Mouse (Mus musculus): ENCODE data around the gene Rcn2. TPM values are rescaled to one million over a fixed set of nuclear protein-coding genes. Genes with fewer than 3 reads are reported as not detected.
"Not testable (repeated sequence)": the region's sequence is repeated elsewhere in the genome, so short reads cannot be mapped to it uniquely, and the experiment has no call there.

Rcn2 gene
- polyA plus RNA-seq (2014; fragmentation: Nextera tagmentation; extraction: Ambion mirVana): 341 and 355 TPM in 2 replicates

GRCm38 (mm10) chr9:56041372-56042180 lies at the start of gene Rcn2:
TSS of gene Rcn2 (plus strand) at chr9:56041845.
- peak within 1 kb of the TSS; percentile 98 for H3K9ac ChIP-seq (ENCODE audit: low read length)
- peaks cover 9% of the 10 kb centered on the region; the same call in 1 of the 2 replicates for H3K4me1 ChIP-seq (ENCODE audit: control insufficient read depth, insufficient read depth, low read length)
- H3K27me3 ChIP-seq (ENCODE audit: control insufficient read depth, insufficient read depth, low read length): no peaks in the 10 kb centered on the region
- peak within 1 kb of the TSS; percentile 81 for H3K4me3 ChIP-seq (ENCODE audit: low read depth, low read length)
- H3K9me3 ChIP-seq (ENCODE audit: control insufficient read depth, low read length): no peaks in the 10 kb centered on the region
- H3K27ac ChIP-seq (ENCODE audit: low read depth, low read length): peak within 1 kb of the TSS; percentile 96
- DNase-seq (ENCODE audit: low spot score): peak; percentile 96
- peak within 1 kb of the TSS; percentile 72 for H3K4me2 ChIP-seq (ENCODE audit: low read depth)
- ATAC-seq (ENCODE audit: insufficient read depth, low FRiP score, low TSS enrichment): peak; percentile 100
- peaks cover 4% of the 10 kb centered on the region; the same call in 1 of the 2 replicates for H3K36me3 ChIP-seq (ENCODE audit: control insufficient read depth, insufficient read depth, low read length)
- under 1% methylated on average over 41 of the region's 49 CpGs for WGBS

DNA sequence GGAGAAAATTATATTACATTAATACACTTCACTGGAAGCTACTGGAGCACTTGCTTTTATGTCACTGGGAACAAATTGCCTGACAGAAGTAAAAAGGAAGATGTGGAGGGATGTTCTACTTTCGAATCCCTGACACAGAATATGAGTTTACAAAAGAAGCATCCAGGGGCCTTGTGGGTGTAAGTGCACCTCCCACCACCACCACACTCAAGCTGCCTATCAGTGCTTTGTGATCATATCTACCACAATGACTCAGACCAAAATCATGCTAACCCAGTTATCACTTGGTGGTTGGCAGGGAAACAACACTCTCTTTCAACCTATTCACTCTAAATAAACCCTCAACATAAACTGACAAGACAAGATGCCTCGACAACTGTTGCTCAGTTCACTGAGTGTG lies 37.0 kb upstream of the Rcn2 start:
- not testable (repeated sequence) for H3K27me3 ChIP-seq (ENCODE audit: control insufficient read depth, insufficient read depth, low read length); H3K4me3 ChIP-seq (ENCODE audit: low read depth, low read length); H3K9me3 ChIP-seq (ENCODE audit: control insufficient read depth, low read length); H3K9ac ChIP-seq (ENCODE audit: low read length); H3K36me3 ChIP-seq (ENCODE audit: control insufficient read depth, insufficient read depth, low read length); H3K4me1 ChIP-seq (ENCODE audit: control insufficient read depth, insufficient read depth, low read length); DNase-seq (ENCODE audit: low spot score); H3K4me2 ChIP-seq (ENCODE audit: low read depth); ATAC-seq (ENCODE audit: insufficient read depth, low FRiP score, low TSS enrichment); H3K27ac ChIP-seq (ENCODE audit: low read depth, low read length)
- no CpG with 5 or more reads among the region's 2 CpGs for WGBS

DNA sequence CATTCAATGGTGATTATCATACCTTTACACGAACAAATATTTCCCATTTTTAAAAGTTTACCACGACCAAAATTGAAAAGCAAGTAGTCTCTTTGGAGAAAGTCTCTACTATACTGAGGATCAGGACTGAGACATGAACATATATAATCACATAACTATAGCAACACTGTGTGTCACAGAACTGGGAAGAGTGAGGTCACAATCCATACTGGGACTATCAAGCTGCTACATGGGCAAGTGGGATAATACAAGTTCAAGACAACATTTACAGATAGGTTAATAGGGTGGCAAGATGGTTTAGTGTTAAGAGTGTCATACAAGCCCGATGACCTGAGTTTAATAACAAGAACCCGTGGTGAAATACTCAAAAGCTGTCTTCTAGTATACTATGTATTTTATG lies 31.2 kb upstream of the Rcn2 start, which contains the start of gene 4930563M21Rik:
TSS of gene 4930563M21Rik (minus strand) at position 101 of the 400 bp plus-strand sequence.
- no peaks in the 10 kb centered on the region for H3K36me3 ChIP-seq (ENCODE audit: control insufficient read depth, insufficient read depth, low read length)
- no peak for ATAC-seq (ENCODE audit: insufficient read depth, low FRiP score, low TSS enrichment)
- H3K9ac ChIP-seq (ENCODE audit: low read length): no peak within 1 kb of the TSS
- no peaks in the 10 kb centered on the region for H3K27me3 ChIP-seq (ENCODE audit: control insufficient read depth, insufficient read depth, low read length)
- 78% methylated on average over 4 of the region's 4 CpGs for WGBS
- H3K4me1 ChIP-seq (ENCODE audit: control insufficient read depth, insufficient read depth, low read length): no peaks in the 10 kb centered on the region
- no peak within 1 kb of the TSS for H3K27ac ChIP-seq (ENCODE audit: low read depth, low read length)
- no peaks in the 10 kb centered on the region for H3K9me3 ChIP-seq (ENCODE audit: control insufficient read depth, low read length)
- no peak within 1 kb of the TSS for H3K4me3 ChIP-seq (ENCODE audit: low read depth, low read length)
- no peak for DNase-seq (ENCODE audit: low spot score)
- H3K4me2 ChIP-seq (ENCODE audit: low read depth): no peak within 1 kb of the TSS

- Histone ChIP-seq H3K4me3 (ENCODE audit: low read depth, low read length) (no peak overlapping the region), H3K4me1 (ENCODE audit: control insufficient read depth, insufficient read depth, low read length) (no peaks in the 10 kb centered on the region), H3K9ac (ENCODE audit: low read length) (no peak overlapping the region), H3K27me3 (ENCODE audit: control insufficient read depth, insufficient read depth, low read length) (no peaks in the 10 kb centered on the region), H3K27ac (ENCODE audit: low read depth, low read length) (no peak overlapping the region), H3K9me3 (ENCODE audit: control insufficient read depth, low read length) (no peaks in the 10 kb centered on the region), H3K36me3 (ENCODE audit: control insufficient read depth, insufficient read depth, low read length) (no peaks in the 10 kb centered on the region), H3K4me2 (ENCODE audit: low read depth) (no peak overlapping the region)
- DNase-seq (ENCODE audit: low spot score) (no peak), ATAC-seq (ENCODE audit: insufficient read depth, low FRiP score, low TSS enrichment) (no peak)
- 55% methylated on average over 2 of the region's 2 CpGs for WGBS
These were observed 16.9 kb upstream of the Rcn2 start for GRCm38 (mm10) chr9:56024772-56025171.

DNA sequence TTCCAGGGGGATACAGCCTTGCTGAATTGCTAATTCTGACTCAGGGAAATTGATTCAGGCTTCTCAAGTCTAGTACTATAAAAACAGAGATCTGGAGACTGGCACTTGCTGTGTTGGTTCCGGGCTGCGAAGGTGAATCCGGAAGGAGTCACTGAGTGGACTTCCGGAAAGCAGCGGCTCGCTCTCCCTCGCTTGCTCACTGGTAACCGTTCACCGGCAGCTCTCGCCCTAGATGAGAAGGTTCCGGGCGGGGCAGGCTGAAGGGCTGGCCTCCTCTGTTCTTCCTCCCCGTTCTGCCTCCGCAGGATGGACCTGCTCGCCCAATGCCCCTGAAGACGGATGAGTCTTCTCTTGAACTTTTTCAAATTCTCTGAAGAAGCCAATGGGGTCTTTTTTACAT lies 14.4 kb upstream of the Rcn2 start:
- H3K36me3 ChIP-seq (ENCODE audit: control insufficient read depth, insufficient read depth, low read length): no peaks in the 10 kb centered on the region
- WGBS: 87% methylated on average over 16 of the region's 16 CpGs
- no peaks in the 10 kb centered on the region for H3K4me1 ChIP-seq (ENCODE audit: control insufficient read depth, insufficient read depth, low read length)
- ATAC-seq (ENCODE audit: insufficient read depth, low FRiP score, low TSS enrichment) (no peak), DNase-seq (ENCODE audit: low spot score) (no peak)
- no peak overlapping the region for H3K4me3 ChIP-seq (ENCODE audit: low read depth, low read length)
- H3K27ac ChIP-seq (ENCODE audit: low read depth, low read length): no peak overlapping the region
- H3K9me3 ChIP-seq (ENCODE audit: control insufficient read depth, low read length): no peaks in the 10 kb centered on the region
- no peak overlapping the region for H3K9ac ChIP-seq (ENCODE audit: low read length)
- H3K4me2 ChIP-seq (ENCODE audit: low read depth): no peak overlapping the region
- no peaks in the 10 kb centered on the region for H3K27me3 ChIP-seq (ENCODE audit: control insufficient read depth, insufficient read depth, low read length)

DNA sequence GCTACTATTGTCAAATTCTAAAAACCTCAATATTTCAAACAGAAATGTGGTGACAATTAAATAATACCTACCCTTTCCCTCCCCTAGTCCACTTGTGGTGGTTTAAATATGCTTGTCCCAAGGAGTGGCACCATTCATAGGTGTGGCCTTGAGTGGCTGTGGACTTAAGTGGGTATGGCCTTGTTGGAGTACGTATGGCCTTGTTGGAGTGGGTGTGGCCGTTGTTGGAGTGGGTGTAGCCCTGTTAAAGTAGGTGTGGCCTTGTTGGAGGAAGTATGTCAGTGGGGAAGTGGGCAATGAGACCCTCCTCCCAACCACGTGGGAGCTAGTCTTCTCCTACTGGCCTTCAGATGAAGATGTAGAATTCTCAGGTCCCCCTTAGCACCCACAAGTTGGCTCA lies 9.4 kb upstream of the Rcn2 start:
- 76% methylated on average over 3 of the region's 3 CpGs for WGBS
- H3K27ac ChIP-seq (ENCODE audit: low read depth, low read length): no peak overlapping the region
- H3K36me3 ChIP-seq (ENCODE audit: control insufficient read depth, insufficient read depth, low read length): no peaks in the 10 kb centered on the region
- ATAC-seq (ENCODE audit: insufficient read depth, low FRiP score, low TSS enrichment): no peak
- no peak for DNase-seq (ENCODE audit: low spot score)
- H3K9me3 ChIP-seq (ENCODE audit: control insufficient read depth, low read length): no peaks in the 10 kb centered on the region
- H3K27me3 ChIP-seq (ENCODE audit: control insufficient read depth, insufficient read depth, low read length): no peaks in the 10 kb centered on the region
- H3K9ac ChIP-seq (ENCODE audit: low read length): no peak overlapping the region
- no peaks in the 10 kb centered on the region for H3K4me1 ChIP-seq (ENCODE audit: control insufficient read depth, insufficient read depth, low read length)
- H3K4me3 ChIP-seq (ENCODE audit: low read depth, low read length): no peak overlapping the region
- no peak overlapping the region for H3K4me2 ChIP-seq (ENCODE audit: low read depth)

DNA sequence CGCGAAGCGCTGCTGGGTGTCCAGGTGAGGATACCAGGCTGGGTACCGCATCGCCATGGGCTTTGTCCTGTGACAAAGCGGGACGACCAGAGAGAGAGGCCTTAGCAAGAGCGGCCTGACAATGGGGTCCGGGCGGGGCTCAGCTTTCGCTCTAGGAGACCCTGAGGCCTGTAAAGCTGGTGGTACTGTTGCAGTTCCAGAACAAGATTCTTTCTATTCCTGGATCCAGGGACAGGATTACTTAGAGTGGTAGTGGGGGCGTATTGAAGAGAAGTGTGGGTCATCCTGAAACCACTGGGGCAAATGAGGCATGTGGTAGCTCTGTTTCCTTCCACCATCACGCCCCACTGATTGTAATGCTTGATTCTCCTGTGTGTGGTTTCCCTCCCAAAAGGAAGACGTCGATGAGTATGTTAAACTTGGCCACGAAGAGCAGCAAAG lies 556 bp downstream of the Rcn2 start:
- Histone ChIP-seq H3K4me2 (ENCODE audit: low read depth) (peak overlapping the region; percentile 72), H3K9me3 (ENCODE audit: control insufficient read depth, low read length) (no peaks in the 10 kb centered on the region), H3K27ac (ENCODE audit: low read depth, low read length) (peak overlapping the region; percentile 96), H3K4me1 (ENCODE audit: control insufficient read depth, insufficient read depth, low read length) (peaks cover 9% of the 10 kb centered on the region; the same call in 1 of the 2 replicates), H3K27me3 (ENCODE audit: control insufficient read depth, insufficient read depth, low read length) (no peaks in the 10 kb centered on the region), H3K36me3 (ENCODE audit: control insufficient read depth, insufficient read depth, low read length) (peaks cover 4% of the 10 kb centered on the region; the same call in 1 of the 2 replicates), H3K4me3 (ENCODE audit: low read depth, low read length) (peak overlapping the region; percentile 81), H3K9ac (ENCODE audit: low read length) (peak overlapping the region; percentile 98)
- peak; percentile 13; the same call in 1 of the 2 replicates for ATAC-seq (ENCODE audit: insufficient read depth, low FRiP score, low TSS enrichment)
- no peak for DNase-seq (ENCODE audit: low spot score)
- under 1% methylated on average over 16 of the region's 16 CpGs for WGBS

- Histone ChIP-seq H3K27ac (ENCODE audit: low read depth, low read length) (no peak overlapping the region), H3K27me3 (ENCODE audit: control insufficient read depth, insufficient read depth, low read length) (no peaks in the 10 kb centered on the region), H3K9ac (ENCODE audit: low read length) (no peak overlapping the region), H3K4me1 (ENCODE audit: control insufficient read depth, insufficient read depth, low read length) (no peaks in the 10 kb centered on the region), H3K4me3 (ENCODE audit: low read depth, low read length) (no peak overlapping the region), H3K36me3 (ENCODE audit: control insufficient read depth, insufficient read depth, low read length) (peaks cover 8% of the 10 kb centered on the region), H3K9me3 (ENCODE audit: control insufficient read depth, low read length) (no peaks in the 10 kb centered on the region), H3K4me2 (ENCODE audit: low read depth) (no peak overlapping the region)
- DNase-seq (ENCODE audit: low spot score): no peak
- 59% methylated on average over 3 of the region's 3 CpGs for WGBS
- ATAC-seq (ENCODE audit: insufficient read depth, low FRiP score, low TSS enrichment): no peak
These were observed 12.2 kb downstream of the Rcn2 start for GRCm38 (mm10) chr9:56053796-56054195.

- WGBS: 95% methylated on average over 6 of the region's 6 CpGs
- H3K4me1 ChIP-seq (ENCODE audit: control insufficient read depth, insufficient read depth, low read length): no peaks in the 10 kb centered on the region
- no peak overlapping the region for H3K4me2 ChIP-seq (ENCODE audit: low read depth)
- H3K9ac ChIP-seq (ENCODE audit: low read length): no peak overlapping the region
- DNase-seq (ENCODE audit: low spot score) (no peak), ATAC-seq (ENCODE audit: insufficient read depth, low FRiP score, low TSS enrichment) (no peak)
- peaks cover 11% of the 10 kb centered on the region for H3K36me3 ChIP-seq (ENCODE audit: control insufficient read depth, insufficient read depth, low read length)
- H3K4me3 ChIP-seq (ENCODE audit: low read depth, low read length): no peak overlapping the region
- H3K27me3 ChIP-seq (ENCODE audit: control insufficient read depth, insufficient read depth, low read length): no peaks in the 10 kb centered on the region
- H3K27ac ChIP-seq (ENCODE audit: low read depth, low read length): no peak overlapping the region
- no peaks in the 10 kb centered on the region for H3K9me3 ChIP-seq (ENCODE audit: control insufficient read depth, low read length)
These were observed 14.5 kb downstream of the Rcn2 start for GRCm38 (mm10) chr9:56056147-56056546.

All from neural tube, embryonic 11.5 days (tissue).